Mouse (Mus musculus) ES-Bruce4 (cell line): ENCODE measurements around the gene Samd14. TPM values are rescaled to one million over a fixed set of nuclear protein-coding genes. Genes with fewer than 3 reads are reported as not detected.

Experiments
- H3K27ac ChIP-seq: 2 replicates; pipeline ENCODE4 v1.5.1; 2012; ENCODE audit warnings: low read length, inconsistent platforms; ENCODE audit not compliant: insufficient read depth
- H3K27me3 ChIP-seq: 2 replicates; pipeline ENCODE4 v1.6.1; 2012; ENCODE audit warnings: mild to moderate bottlenecking, low read length, inconsistent platforms; ENCODE audit not compliant: control insufficient read depth, poor library complexity, insufficient read depth, severe bottlenecking
- H3K36me3 ChIP-seq: 2 replicates; pipeline ENCODE4 v1.6.1; 2012; ENCODE audit warnings: inconsistent platforms, mild to moderate bottlenecking, low read length, moderate library complexity; ENCODE audit not compliant: control insufficient read depth, poor library complexity, insufficient read depth, severe bottlenecking
- H3K4me1 ChIP-seq: one replicate; pipeline ENCODE4 v1.8.1; 2011; ENCODE audit warnings: low read length; ENCODE audit not compliant: control insufficient read depth, insufficient read depth
- H3K4me3 ChIP-seq: 2 replicates; pipeline ENCODE4 v1.5.1; 2011; ENCODE audit warnings: low read depth, mild to moderate bottlenecking, low read length
- H3K9ac ChIP-seq: 2 replicates; pipeline ENCODE4 v1.6.1; 2012; ENCODE audit warnings: low read depth, mild to moderate bottlenecking, inconsistent platforms; ENCODE audit not compliant: poor library complexity, severe bottlenecking
- H3K9me3 ChIP-seq: replicated peaks from 2 replicates; pipeline ENCODE4 v1.6.1; 2012; ENCODE audit warnings: mild to moderate bottlenecking, low read length, inconsistent platforms; ENCODE audit not compliant: control insufficient read depth, poor library complexity, insufficient read depth, severe bottlenecking
- CTCF ChIP-seq: IDR thresholded peaks from one replicate; pipeline ENCODE4 v1.8.1; 2011; ENCODE audit warnings: low read depth, low read length
- EP300 ChIP-seq: IDR thresholded peaks from 2 replicates; pipeline ENCODE4 v1.6.1; 2011; ENCODE audit warnings: low read depth, low read length; ENCODE audit not compliant: insufficient read depth
- POLR2A ChIP-seq: IDR thresholded peaks from one replicate; pipeline ENCODE4 v1.8.1; 2011; ENCODE audit warnings: low read length; ENCODE audit not compliant: insufficient read depth
- polyA plus RNA-seq: library from polyadenylated mRNA; stranded (reverse); fragments of >200 nt; gene quantifications from 2 replicates; pipeline ENCODE4 v1.2.4, GENCODE M21; 2011; ENCODE audit warnings: low read depth; ENCODE audit not compliant: missing spikeins, insufficient read depth, insufficient read length

Gene Samd14
- polyA plus RNA-seq, 1 experiment = 0.30 TPM

DNA sequence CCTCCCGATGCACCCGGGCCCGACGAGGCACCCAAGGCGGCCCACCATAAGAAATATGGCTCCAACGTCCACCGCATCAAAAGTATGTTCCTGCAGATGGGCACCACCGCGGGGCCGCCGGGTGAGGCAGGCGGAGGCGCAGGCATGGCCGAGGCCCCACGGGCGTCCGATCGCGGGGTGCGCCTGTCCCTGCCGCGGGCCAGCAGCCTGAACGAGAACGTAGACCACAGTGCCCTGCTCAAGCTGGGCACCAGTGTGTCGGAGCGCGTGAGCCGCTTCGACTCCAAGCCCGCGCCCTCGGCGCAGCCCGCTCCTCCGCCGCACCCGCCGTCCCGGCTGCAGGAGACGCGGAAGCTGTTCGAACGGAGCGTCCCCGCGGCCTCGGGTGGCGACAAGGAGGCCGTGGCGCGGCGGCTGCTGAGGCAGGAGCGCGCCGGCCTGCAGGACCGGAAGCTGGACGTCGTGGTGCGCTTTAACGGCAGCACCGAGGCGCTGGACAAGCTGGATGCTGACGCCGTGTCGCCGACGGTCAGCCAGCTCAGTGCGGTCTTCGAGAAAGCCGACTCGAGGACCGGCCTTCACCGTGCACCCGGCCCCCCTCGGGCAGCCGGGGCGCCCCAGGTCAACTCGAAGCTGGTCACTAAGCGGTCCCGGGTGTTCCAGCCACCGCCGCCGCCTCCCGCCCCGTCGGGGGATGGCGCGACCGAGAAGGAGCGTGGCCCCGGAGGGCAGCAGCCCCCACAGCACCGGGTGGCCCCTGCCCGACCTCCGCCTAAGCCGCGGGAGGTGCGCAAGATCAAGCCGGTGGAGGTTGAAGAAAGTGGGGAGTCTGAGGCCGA is 17.8 kb upstream of the Samd14 start:
- Histone ChIP-seq H3K4me3 (peak overlapping the region; percentile 55), H3K9ac (peak overlapping the region; percentile 91), H3K36me3 (no peaks in the 10 kb centered on the region), H3K27ac (no peak overlapping the region), H3K4me1 (peaks cover 6% of the 10 kb centered on the region), H3K27me3 (peaks cover 3% of the 10 kb centered on the region; the same call in 1 of the 2 replicates), H3K9me3 (no peaks in the 10 kb centered on the region)
- TF ChIP-seq CTCF (no peak), POLR2A (no peak), EP300 (no peak)

DNA sequence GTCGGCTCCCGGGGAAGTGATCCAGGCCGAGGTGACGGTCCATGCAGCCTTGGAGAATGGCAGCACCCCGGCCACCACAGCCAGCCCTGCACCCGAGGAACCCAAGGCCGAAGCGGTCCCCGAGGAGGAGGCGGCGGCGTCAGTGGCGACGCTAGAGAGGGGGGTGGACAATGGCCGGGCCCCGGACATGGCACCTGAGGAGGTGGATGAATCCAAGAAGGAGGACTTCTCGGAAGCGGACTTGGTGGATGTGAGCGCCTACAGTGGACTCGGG is 17.3 kb upstream of the Samd14 start:
- Histone ChIP-seq H3K9me3 (no peaks in the 10 kb centered on the region), H3K27ac (no peak overlapping the region), H3K4me1 (peaks cover 4% of the 10 kb centered on the region), H3K36me3 (no peaks in the 10 kb centered on the region), H3K4me3 (peak overlapping the region; percentile 55), H3K9ac (peak overlapping the region; percentile 91), H3K27me3 (peaks cover 3% of the 10 kb centered on the region; the same call in 1 of the 2 replicates)
- no peak for TF ChIP-seq EP300
- no peak for TF ChIP-seq CTCF
- no peak for TF ChIP-seq POLR2A

DNA sequence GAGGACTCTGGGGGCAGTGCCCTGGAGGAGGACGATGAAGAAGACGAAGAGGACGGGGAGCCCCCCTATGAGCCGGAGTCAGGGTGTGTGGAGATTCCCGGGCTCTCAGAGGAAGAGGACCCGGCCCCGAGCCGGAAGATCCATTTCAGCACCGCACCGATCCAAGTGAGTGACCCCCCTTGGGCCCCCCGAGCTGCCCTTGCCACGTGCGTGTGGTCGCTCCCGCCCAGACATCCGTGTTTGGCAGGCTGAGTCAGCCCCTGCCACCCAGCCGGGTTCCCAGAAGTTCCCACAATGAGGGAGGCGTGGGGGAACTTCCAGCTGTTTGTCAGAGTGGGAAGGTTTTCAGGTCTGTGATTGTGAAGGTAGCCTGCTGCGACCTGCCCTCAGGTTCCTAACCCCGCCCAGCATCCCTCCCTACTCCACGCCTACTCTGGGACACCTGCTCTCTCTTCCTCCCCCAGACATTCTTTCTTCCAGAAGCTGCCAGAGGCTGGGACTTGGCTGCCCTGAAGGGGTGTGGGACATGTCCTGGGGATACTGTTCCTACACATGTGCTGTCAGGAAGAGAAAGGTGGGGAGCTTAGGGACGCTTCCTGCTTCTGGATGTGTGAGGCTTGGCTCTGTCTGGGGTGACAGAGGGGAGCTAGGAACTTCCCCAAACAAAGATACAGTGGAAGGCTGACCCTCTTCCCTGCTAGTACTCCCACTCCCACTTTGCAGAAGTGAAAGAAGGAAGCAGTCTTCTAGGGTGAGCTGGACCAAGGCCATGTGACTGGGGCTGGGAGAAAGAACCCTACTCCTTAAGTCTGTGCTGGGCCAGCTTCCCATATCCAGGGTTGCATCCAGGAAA is 16.7 kb upstream of the Samd14 start:
- peaks cover 4% of the 10 kb centered on the region for H3K4me1 ChIP-seq
- no peaks in the 10 kb centered on the region for H3K36me3 ChIP-seq
- H3K27me3 ChIP-seq = peaks cover 3% of the 10 kb centered on the region; the same call in 1 of the 2 replicates
- H3K9me3 ChIP-seq = no peaks in the 10 kb centered on the region
- H3K9ac ChIP-seq = peak overlapping the region; percentile 91
- peak overlapping the region; percentile 55 for H3K4me3 ChIP-seq
- no peak overlapping the region for H3K27ac ChIP-seq
- TF ChIP-seq EP300 = peak; percentile 76
- no peak for TF ChIP-seq CTCF
- no peak for TF ChIP-seq POLR2A

DNA sequence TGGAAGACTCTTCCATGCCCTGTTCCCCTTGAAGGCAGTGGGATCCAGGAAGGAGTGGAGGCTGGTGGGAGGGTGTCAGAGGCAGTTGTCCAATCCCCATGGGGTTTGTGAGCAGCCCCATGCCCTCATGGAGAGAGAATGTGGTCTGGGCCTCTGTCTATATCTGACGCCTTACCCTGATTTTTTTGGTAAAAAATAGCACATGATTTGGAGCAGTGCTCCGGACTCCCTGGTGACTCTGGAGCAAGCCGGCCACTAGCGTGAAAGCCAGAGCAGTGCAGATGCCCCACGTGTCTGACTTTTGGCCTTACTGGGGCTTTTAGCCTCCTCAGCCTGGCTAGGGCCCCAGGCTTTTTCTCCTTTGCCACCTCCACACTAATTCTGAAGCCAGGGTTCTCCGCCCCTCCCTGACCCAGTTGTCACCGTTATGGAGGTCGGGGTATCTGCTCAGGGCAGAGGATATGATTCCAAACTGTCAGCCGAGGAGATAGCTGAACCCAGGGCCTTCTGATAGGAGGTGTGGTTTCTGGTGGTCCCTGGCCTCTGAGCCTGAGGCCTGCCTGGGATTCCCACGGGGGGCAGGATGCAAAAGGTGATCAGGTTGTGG is 15.4 kb upstream of the Samd14 start:
- no peaks in the 10 kb centered on the region for H3K4me1 ChIP-seq
- TF ChIP-seq POLR2A = no peak
- TF ChIP-seq EP300 = no peak
- no peak for TF ChIP-seq CTCF
- no peak overlapping the region for H3K9ac ChIP-seq
- no peaks in the 10 kb centered on the region for H3K9me3 ChIP-seq
- H3K27me3 ChIP-seq = peaks cover 3% of the 10 kb centered on the region; the same call in 1 of the 2 replicates
- H3K27ac ChIP-seq = no peak overlapping the region
- no peaks in the 10 kb centered on the region for H3K36me3 ChIP-seq
- H3K4me3 ChIP-seq = no peak overlapping the region

DNA sequence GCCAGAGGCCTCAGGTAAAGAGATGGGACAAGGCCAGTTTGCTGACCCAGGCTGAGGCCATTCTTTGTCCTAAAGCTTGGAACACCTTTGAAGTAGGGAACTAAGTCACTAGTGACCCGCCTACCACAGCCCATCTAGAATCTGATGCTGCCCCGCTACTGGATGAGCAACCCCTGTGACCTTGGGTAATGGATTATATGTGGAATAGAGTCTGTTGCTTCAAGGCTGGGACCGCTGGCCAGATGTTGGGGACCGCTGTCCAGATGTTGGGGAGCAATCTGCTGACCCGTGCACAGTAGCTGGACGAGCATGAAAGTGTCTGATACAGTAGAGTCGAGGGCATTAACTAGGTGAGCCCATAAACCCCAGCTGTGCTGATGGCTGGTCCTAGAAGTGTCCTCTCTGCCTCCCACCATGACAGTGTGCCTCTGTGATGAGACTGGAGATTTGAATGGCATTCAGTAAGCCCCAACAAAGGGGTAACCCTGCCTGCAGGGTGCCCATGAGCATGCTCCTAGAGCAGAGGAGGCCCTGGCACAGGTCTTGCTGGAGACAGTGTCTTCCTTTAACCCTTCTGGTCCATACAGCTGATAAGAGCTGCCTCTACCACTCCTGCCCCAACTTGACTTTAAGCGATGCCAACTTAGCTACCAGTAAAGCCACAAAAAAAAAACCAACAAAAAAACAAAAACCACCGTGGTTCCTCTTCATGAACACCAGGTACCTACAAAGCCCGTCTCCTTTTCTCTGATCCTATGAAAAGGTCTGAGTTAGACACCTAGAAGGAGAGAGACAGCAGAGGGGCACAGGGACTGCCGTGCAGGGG is 14.5 kb upstream of the Samd14 start:
- H3K36me3 ChIP-seq = no peaks in the 10 kb centered on the region
- H3K9ac ChIP-seq = no peak overlapping the region
- H3K4me3 ChIP-seq = no peak overlapping the region
- TF ChIP-seq POLR2A (no peak), EP300 (no peak), CTCF (no peak)
- no peaks in the 10 kb centered on the region for H3K4me1 ChIP-seq
- H3K27ac ChIP-seq = no peak overlapping the region
- no peaks in the 10 kb centered on the region for H3K9me3 ChIP-seq
- H3K27me3 ChIP-seq = peaks cover 3% of the 10 kb centered on the region; the same call in 1 of the 2 replicates
